Mouse (Mus musculus) MEL (cell line): Measurements from ENCODE around the gene Tpp1.

Source experiments
- CTCF ChIP-seq, 3 experiments: IDR thresholded peaks in 2 of 3; conservative IDR thresholded peaks in 1 of 3; 2 replicates each; pipeline ENCODE4 v1.5.1; 2011 to 2012; ENCODE audit warnings: low read length in 3 of 3, low read depth in 2 of 3, mild to moderate bottlenecking in 2 of 3, improper control_type of control experiment in 1 of 3, inconsistent platforms in 1 of 3, mixed read lengths in 1 of 3, moderate library complexity in 1 of 3; ENCODE audit not compliant: control insufficient read depth in 1 of 3, insufficient read depth in 1 of 3, poor library complexity in 1 of 3, severe bottlenecking in 1 of 3
- JUND ChIP-seq: IDR thresholded peaks from 2 replicates; pipeline ENCODE4 v1.6.1; 2011; ENCODE audit warnings: low read depth, mild to moderate bottlenecking, improper control_type of control experiment, low read length
- MAFK ChIP-seq: IDR thresholded peaks from 2 replicates; pipeline ENCODE4 v1.6.1; 2011; ENCODE audit warnings: low read depth, mild to moderate bottlenecking, low read length, improper control_type of control experiment, borderline replicate concordance
- NELFE ChIP-seq: IDR thresholded peaks from 2 replicates; pipeline ENCODE4 v1.6.1; 2011; ENCODE audit warnings: low read depth, low read length, improper control_type of control experiment
- POLR2A ChIP-seq, 2 experiments: IDR thresholded peaks; 2 replicates each; pipeline ENCODE4 v1.6.1; 2011 to 2012; ENCODE audit warnings: low read length in 2 of 2, mild to moderate bottlenecking in 2 of 2, control low read depth in 1 of 2, improper control_type of control experiment in 1 of 2, low read depth in 1 of 2, moderate library complexity in 1 of 2; ENCODE audit not compliant: control insufficient read depth in 1 of 2, insufficient read depth in 1 of 2, poor library complexity in 1 of 2
- UBTF ChIP-seq: IDR thresholded peaks from 2 replicates; pipeline ENCODE4 v1.6.1; 2012; ENCODE audit warnings: low read depth, mild to moderate bottlenecking, inconsistent platforms, low read length, improper control_type of control experiment, moderate library complexity, borderline replicate concordance; ENCODE audit not compliant: insufficient read depth
- ZKSCAN1 ChIP-seq: IDR thresholded peaks from 2 replicates; pipeline ENCODE4 v1.6.1; 2012; ENCODE audit warnings: low read depth, mild to moderate bottlenecking, inconsistent platforms, low read length, improper control_type of control experiment, moderate library complexity

DNA sequence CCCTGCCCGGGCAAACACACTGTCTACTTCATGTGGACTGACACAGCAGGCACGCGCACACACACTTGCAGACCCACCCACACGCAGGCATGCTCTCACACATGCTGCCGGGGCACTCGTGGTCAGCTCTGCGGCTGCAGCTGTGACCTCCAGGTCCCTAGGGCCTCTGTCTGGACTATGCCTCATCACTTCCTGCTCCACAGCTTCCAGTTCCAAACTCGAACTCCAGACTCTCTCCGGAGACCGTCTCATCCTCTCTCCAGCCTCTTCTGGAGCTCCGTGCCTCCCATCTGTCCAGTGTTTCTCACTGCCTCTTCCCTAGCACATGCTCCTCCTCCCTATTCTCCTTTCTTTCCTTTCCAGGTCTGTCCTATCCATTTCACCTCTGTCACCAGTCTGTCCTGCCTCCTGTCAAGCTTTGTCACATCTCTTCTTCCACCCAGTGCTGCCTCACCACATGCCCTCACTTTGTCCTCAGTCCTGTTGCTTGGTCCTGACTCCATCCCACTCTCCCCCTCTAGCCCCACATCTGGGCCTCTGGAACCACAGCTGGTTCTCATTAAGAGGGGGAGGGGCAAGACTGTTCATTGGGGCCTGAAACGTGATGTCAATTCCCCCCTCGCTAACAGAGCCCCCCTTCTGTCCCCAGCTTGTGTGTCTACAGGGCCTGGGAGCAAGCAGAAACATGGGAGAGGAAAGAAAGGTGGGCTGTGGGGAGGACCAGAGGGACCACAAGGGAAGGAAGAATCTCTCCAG, 25.9 kb upstream of the Tpp1 start:
- TF ChIP-seq ZKSCAN1 (no peak), POLR2A (IDR thresholded peaks at IDR 0.05; ENCODE audit: control insufficient read depth in 1 of 2, insufficient read depth in 1 of 2, low read depth in 1 of 2, low read length in 2 of 2, poor library complexity in 1 of 2) (no peak), CTCF (IDR thresholded peaks at IDR 0.05 in 2 of 3, conservative IDR thresholded peaks at IDR 0.05 in 1 of 3; ENCODE audit: control insufficient read depth in 1 of 3, insufficient read depth in 1 of 3, low read depth in 2 of 3, low read length in 3 of 3, poor library complexity in 1 of 3, severe bottlenecking in 1 of 3) (no peak), MAFK (no peak), NELFE (no peak), JUND (no peak), UBTF (no peak)
